Mouse (Mus musculus) thymus, postnatal 0 days (tissue): ENCODE measurements around the gene Agfg1. TPM values are rescaled to one million over a fixed set of nuclear protein-coding genes. Genes with fewer than 3 reads are reported as not detected.

Experiments used
- DNase-seq: peaks from one replicate; pipeline ENCODE4 v3.0.0-alpha.2; 2015; ENCODE audit warnings: low spot score
- polyA plus RNA-seq: library from polyadenylated mRNA; unstranded; fragments of >200 nt; fragmentation: Nextera tagmentation; extraction: Ambion mirVana; gene quantifications from 2 replicates; pipeline ENCODE4 v1.2.1, GENCODE M21; 2015

Agfg1 gene
- polyA plus RNA-seq, result 45.2 and 50.4 TPM in 2 replicates

- DNase-seq, result peak; percentile 92
These were observed at the start of gene Agfg1 for GRCm38 (mm10) chr1:82839296-82839613. Gene Agfg1 (plus strand): TSS chr1:82839483.

DNA sequence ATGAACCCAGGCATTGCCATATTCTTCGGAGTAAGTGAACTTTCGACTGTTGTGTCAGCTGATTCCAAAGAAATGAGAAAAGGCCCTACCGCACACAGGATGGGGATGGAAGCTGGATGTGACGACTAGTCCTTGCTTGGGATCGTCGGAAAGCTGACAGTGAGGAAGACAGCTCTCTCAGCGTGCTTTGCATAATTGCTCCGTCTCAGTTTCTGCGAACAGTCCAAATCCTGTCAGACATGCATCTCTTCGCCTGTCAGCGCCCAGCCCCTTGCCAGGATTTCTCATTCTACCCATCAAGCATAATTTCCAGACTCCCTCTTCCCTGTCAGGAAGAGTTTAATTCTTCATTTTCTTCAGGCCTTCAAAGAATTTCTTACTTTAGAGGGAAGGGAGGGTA lies 48.2 kb upstream of the Agfg1 start:
- DNase-seq, result no peak

DNA sequence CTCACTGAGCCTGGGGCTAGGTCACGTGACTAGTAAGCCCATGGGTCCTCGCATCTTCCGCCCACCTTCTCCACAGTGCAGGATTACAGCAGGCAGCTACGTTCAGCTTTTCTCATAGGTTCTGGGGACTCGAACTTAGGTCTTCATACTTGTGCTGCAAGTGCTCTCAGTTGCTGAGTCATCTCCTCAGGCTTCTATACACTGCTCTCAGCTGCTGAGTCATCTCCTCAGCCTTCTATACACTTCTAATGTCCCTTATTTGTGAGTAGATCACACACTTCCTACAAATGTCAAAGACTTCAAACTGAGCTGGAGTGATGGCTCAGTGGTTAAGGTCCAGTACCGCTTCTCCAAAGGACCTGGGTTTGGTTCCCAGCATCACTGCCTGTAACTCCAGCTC lies 47.0 kb upstream of the Agfg1 start:
- DNase-seq, result no peak

DNA sequence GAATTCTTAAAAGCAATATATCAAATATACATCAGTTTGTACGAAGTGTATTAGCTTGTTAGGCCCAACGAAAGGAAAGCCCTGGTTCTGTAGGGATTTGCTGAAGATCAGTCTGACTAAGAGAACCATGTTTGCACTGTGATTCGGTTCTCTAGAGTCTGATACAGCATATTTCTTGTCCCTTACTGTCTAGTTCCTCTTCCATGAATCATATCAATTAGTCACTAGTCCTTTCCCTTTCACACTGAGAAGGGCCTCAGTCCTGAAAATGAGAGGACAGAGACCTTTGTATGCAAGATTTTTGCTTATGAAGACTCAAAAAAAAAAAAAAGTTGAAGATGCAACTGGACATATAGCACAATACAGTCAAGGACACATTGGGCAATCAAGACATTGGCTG lies 46.2 kb upstream of the Agfg1 start:
- no peak for DNase-seq

GRCm38 (mm10) chr1:82793986-82794385 lies 45.3 kb upstream of the Agfg1 start:
- DNase-seq, result no peak

GRCm38 (mm10) chr1:82795211-82795610 lies 44.1 kb upstream of the Agfg1 start:
- DNase-seq, result no peak

GRCm38 (mm10) chr1:82795702-82796443 lies 43.4 kb upstream of the Agfg1 start:
- DNase-seq, result no peak

DNA sequence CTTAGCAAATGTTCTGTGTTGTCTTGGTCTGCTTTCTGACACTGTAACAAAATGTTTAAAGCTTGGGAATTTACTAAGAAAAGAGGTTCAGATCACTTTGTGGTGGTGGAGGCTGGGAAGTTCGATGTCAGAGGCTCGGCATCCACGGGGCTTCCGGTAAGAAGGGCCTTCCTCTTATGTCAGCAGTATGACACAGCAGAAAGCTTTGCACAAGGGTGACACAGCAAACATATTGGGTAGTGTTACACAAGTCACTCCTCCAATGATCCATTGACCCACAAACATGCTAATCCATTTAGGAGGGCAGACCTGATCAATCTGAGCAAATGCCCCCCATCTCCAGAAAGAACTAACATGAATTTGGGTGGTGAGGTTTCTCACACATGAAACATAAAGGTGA lies 42.2 kb upstream of the Agfg1 start:
- DNase-seq, result no peak

- no peak for DNase-seq
These were observed 41.0 kb upstream of the Agfg1 start for GRCm38 (mm10) chr1:82798304-82798703.

DNA sequence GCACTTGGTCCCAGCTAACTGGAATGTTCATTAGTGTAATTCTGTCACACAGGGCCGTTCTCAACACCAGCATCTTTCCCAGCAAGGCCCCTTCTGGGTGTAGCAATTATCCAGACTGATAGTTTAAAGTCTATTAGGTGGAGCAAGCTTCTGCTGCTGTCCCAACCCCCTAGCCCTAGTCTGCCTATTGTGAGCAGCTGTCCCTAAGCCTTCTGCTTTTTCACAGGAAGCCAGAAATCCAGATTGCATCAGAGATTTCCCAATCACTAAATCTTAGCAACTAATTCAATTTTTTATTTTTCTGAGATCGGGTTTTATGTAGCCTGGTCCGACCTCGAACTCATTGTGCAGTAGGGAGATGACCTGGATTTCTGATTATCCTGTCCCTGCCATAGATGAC lies 40.4 kb upstream of the Agfg1 start:
- DNase-seq, result no peak

DNA sequence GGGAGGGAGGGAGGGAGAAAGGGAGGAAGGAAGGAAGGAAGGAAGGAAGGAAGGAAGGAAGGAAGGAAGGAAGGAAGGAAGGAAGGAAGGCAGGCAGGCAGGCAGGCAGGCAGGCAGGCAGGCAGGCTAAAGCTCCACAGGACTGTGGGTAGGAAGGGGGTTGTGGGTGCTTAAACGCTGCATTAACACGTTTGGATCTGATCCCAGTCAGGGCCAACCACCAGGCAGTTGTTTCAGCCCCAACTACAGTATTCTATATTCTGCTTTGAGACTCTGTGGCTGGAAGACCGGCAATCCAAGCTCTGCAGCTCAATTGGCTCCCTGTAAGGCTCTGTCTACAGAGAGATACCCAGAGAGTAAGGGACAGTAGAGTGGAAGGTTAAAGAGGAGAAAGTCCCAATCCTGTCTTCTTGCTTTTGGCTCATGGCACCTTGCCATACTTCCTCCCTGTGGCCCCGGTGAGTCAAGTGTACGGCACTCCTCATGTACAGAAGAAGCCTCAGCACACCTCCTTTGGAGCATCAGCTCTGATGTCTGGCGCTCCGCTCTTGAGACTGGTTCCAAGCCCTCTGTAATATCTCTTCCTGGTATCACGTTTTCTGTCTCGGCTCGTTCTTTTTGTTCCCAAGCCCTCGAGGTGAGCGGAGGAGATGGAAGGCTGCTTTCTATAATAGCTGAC lies 38.0 kb upstream of the Agfg1 start:
- no peak for DNase-seq

DNA sequence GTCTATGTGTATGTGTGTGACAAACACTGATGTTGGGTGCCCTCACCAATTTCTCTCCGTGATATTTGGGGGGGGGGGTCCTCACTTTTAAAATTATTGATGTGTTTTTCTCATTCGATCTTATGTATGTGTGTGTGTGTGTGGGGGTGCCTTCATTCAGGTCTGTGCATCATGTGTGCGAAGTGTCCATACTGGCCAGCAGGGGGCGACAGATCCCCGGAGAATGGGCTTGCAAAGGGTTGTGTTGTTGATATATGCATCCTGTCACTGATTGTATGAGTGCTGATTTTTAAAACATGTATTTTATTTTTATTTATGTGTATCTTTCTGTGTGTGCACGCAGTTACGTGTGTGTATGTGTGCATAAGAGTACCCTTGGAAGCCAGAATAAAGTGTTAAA lies 35.7 kb upstream of the Agfg1 start:
- DNase-seq, result peak; percentile 64

- no peak for DNase-seq
These were observed 35.2 kb upstream of the Agfg1 start for GRCm38 (mm10) chr1:82804059-82804458.

DNA sequence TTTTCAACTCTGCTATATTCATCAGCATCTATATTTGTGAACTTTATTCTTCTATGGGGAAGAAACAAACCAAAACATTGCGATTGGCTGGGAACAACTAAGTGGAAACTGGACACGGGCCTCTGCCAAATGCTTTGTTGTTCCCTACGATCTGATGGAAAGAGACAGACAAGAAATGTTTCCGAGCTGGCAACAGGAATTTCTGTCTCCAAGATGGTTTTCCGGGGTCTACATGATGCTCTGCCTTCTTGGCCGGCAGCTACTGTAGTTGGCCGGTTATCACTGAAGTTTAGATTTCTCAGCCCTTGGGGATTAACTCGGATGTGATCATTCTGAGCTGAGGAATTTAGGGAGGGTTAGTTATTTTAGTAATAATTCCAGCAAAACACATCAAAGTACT lies 32.9 kb upstream of the Agfg1 start:
- no peak for DNase-seq

GRCm38 (mm10) chr1:82807206-82807605 lies 32.1 kb upstream of the Agfg1 start:
- DNase-seq, result peak; percentile 81

GRCm38 (mm10) chr1:82808564-82808963 lies 30.7 kb upstream of the Agfg1 start:
- DNase-seq, result no peak

DNA sequence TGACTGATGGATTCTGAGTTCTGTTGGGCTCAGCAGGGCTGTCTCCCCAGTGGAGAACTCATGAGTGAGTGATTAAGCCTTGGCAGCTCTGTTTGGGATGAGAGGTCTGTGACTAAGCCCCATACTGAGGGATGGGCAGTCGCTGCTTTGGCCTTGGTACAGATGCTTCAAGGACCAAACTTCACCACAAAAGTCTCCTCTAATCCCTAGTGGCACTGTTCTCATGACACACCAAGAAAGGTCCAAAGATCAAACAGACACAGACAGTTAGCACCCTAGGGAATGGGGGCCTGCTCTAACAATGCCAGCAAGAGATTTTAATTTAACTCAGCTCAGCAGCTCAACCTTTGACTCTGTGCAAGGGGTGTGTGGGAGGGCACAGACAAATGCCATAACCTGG lies 27.5 kb upstream of the Agfg1 start:
- DNase-seq, result no peak

DNA sequence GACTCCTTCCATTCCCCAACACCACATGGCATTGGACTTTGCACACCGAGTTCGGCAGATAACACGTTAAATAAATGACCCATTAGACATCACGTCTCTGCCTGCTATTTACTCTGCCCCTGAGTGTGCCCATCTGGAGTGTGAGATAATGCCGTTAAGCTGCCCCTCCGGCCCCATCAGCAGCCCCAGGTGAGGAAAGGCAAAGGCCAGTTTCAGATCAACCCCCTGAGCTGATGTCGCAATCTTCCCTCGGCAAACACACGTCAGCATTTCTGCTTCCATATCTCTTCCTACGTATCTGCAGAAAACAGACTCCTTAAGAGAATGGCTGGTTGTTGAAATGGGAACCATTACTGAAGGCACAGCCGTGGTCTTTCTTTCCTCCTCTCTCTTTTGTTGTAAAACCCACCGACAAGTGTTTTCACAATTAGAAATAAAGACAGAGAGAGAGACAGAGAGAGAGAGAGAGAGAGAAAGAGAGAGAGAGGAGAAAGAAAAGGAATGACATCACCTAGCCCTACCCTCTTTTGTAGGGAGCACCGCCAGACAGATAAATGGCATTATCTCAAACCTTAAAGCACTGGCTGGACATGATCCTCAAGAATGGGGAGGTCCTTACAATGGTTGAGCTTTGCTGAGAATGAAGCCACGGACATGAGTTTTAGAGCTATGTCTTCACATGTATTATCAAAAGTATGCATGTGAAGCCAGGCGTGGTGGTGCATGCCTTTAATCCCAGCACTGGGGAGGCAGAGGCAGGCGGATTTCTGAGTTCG lies 23.2 kb upstream of the Agfg1 start:
- DNase-seq, result no peak

DNA sequence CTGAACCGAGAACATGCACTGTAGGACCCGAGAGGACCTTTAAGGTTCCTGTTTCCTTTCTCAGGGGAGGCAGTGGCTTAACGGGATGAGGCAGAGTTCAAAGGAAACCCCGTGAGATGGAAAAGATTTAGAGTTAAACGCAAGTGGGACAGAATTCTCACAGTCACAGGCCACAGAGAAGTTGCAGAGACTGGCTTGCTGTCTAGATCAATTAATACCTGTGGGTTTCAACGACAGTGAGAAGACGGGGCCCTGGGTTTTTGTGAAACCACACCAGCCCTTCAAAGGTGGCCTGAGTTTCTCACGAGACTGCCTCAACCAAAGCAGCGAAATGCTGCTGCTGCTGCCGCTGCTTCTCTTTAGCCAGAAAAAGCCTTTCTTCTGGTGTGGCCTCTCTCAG lies 19.9 kb upstream of the Agfg1 start:
- peak; percentile 57 for DNase-seq

- no peak for DNase-seq
These were observed 19.1 kb upstream of the Agfg1 start for GRCm38 (mm10) chr1:82820179-82820578.

- no peak for DNase-seq
These were observed 18.6 kb upstream of the Agfg1 start for GRCm38 (mm10) chr1:82820626-82821186.

DNA sequence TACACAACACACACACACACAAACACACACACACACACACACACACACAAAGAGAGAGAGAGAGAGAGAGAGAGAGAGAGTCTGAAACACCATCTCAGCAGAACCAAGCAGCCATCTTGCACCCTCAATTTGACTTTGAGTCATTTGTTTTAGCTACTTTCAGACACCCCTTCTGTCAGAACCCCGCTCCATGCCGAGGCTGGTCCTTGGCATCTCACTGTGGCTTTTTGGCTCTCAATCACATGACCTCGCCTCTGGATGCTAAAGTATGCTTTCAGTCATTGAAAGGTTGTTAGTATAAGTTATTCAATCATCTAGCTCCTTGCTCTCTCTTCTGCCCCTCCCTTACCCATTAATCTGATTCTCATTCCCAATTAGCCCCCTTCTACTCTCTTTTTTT lies 17.4 kb upstream of the Agfg1 start:
- DNase-seq, result no peak
